Comparison of ENCODE assay signal across 8 mouse cellular contexts in the genomic region with DNA sequence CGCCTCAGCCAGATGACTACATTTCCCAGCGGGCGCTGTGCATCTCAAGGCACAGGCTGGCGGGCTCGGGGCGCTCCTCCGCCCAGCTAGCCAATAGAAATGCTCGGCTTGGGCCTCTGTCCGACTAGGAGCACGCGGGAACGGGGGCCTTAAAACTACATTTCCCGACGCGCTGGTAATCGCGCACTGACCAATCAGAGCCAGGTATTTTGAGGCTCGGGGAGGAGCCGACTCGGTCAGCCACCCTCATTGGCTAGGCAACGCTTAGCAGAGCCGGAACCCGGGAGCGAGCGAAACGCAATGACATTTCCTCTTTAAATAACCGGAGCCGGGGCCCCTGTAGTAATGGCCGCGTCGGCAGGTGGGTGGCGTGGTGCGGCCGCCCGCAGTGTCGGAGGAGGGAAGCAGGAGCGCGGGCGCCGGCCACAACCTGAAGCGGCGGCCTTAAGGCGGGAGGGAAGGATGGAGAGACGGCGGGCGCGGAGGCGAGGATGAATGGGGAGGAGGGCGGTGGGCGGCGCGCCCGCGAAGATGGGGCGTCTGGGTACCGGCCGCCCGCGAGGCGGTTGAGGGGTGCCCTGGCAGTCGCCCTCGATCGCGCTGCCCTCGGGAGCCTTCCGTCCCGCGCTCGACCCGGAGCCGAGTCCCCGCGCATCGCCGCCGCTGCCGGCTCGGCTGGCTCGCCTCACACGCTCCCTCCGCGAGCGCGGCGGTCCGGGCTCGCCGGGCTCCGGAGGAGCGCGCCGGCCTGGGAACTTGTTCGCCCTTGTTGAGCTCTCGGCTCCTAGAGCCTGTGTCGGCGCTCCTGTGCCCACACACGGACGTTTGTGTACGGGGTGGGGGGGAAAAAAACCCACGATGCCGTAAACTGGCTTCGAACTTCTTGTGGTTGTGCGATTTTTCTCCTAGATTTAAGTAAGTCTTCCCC. TPM values are rescaled to one million over a fixed set of nuclear protein-coding genes. Genes with fewer than 3 reads are reported as not detected.
DNase-seq lines count a peak whose midpoint lies in the region; ATAC-seq lines count a peak whose summit lies in the region.

No protein-coding gene starts in this region.

- H3K9me3 ChIP-seq in hindbrain, embryonic 11.5 days (ENCODE audit: control insufficient read depth, low read length) = no peaks in the 10 kb centered on the region

- H3K36me3 ChIP-seq in hindbrain, embryonic 11.5 days (ENCODE audit: control insufficient read depth, insufficient read depth, low read length) = no peaks in the 10 kb centered on the region

- peak overlapping the region; percentile 50 for H3K4me2 ChIP-seq in hindbrain, embryonic 11.5 days (replicated peaks; ENCODE audit: low read depth, low read length)

- ATAC-seq in hindbrain, embryonic 11.5 days (ENCODE audit: low FRiP score) = peak; percentile 99

- H3K9ac ChIP-seq in hindbrain, embryonic 11.5 days (ENCODE audit: low read depth, low read length) = peak overlapping the region; percentile 75

- peak; percentile 98 for DNase-seq in Muller cell, postnatal 12 days (ENCODE audit: inconsistent ontology term)
- DNase-seq in cerebellum, adult 9-11 months = peak; percentile 97
- DNase-seq in frontal cortex, adult 2 months (ENCODE audit: extremely low spot score in 1 of 2, low spot score in 1 of 2) = peak; percentile 96 to 97
- DNase-seq in hindbrain, embryonic 11.5 days (ENCODE audit: low spot score) = peak; percentile 96
- DNase-seq in layer of hippocampus, postnatal 10 days (ENCODE audit: low spot score in 2 of 2) = peak; percentile 89 to 91
- peak; percentile 96 for DNase-seq in lung, postnatal 10 days
- peak; percentile 90 for DNase-seq in ovary, postnatal 36 days (ENCODE audit: low spot score)
- DNase-seq in thymus, postnatal 25 days = peak; percentile 92

- no peaks in the 10 kb centered on the region for H3K27me3 ChIP-seq in hindbrain, embryonic 11.5 days (ENCODE audit: control insufficient read depth, insufficient read depth, low read length)

- H3K4me3 ChIP-seq in hindbrain, embryonic 11.5 days (ENCODE audit: low read depth, low read length) = peak overlapping the region; percentile 73

- H3K27ac ChIP-seq in hindbrain, embryonic 11.5 days (ENCODE audit: low read depth, low read length) = peak overlapping the region; percentile 76; the same call in 1 of the 2 replicates

- WGBS in hindbrain, embryonic 11.5 days = under 1% methylated on average over 85 of the region's 103 CpGs

- no peaks in the 10 kb centered on the region for H3K4me1 ChIP-seq in hindbrain, embryonic 11.5 days (replicated peaks; ENCODE audit: control insufficient read depth, insufficient read depth, low read length)

RNA-seq across cellular contexts. Expression of a gene that starts 0.8 kb away (rescaled TPM):
- polyA plus RNA-seq in frontal cortex, adult 2 months (2012; rRNA removed) = 2.8 and 4.7 TPM in 2 replicates
- 8.1 and 9.0 TPM in 2 replicates for polyA plus RNA-seq in hindbrain, embryonic 11.5 days (2014; fragmentation: Nextera tagmentation; extraction: Ambion mirVana)
- 1 to 10 TPM; 6.2 to 7.9 TPM for total RNA-seq in layer of hippocampus, postnatal 10 days (2021)

Comparison
In these comparisons a context has a peak if more than half of its experiments do, and no peak if none do; other contexts are left out.
1. Peak in every context shown above with its lines: DNase-seq, ATAC-seq, H3K4me3 ChIP-seq and H3K27ac ChIP-seq.